Mouse (Mus musculus): Measurements from ENCODE around the gene Glt8d2.
"Not testable (repeated sequence)": the region's sequence is repeated elsewhere in the genome, so short reads cannot be mapped to it uniquely, and the experiment has no call there.

Glt8d2 gene

GRCm38 (mm10) chr10:82646083-82646482 is 44.4 kb downstream of the Glt8d2 start:
- peak; percentile 15 for DNase-seq (ENCODE audit: low read depth, low spot score)

- no peak for DNase-seq (ENCODE audit: low read depth, low spot score)
Measured at GRCm38 (mm10) chr10:82641481-82641880, 49.0 kb downstream of the Glt8d2 start.

- no peak for DNase-seq (ENCODE audit: low read depth, low spot score)
Measured at GRCm38 (mm10) chr10:82639032-82639698, 51.3 kb downstream of the Glt8d2 start.

- DNase-seq (ENCODE audit: low read depth, low spot score), result no peak
Measured at GRCm38 (mm10) chr10:82636321-82636720, 54.1 kb downstream of the Glt8d2 start.

- no peak for DNase-seq (ENCODE audit: low read depth, low spot score)
Measured at GRCm38 (mm10) chr10:82634348-82634747, 56.1 kb downstream of the Glt8d2 start.

- DNase-seq (ENCODE audit: low read depth, low spot score), result no peak
Measured at GRCm38 (mm10) chr10:82632496-82633280, 57.8 kb downstream of the Glt8d2 start.

- peak; percentile 20 for DNase-seq (ENCODE audit: low read depth, low spot score)
Measured at GRCm38 (mm10) chr10:82631133-82631532, 59.3 kb downstream of the Glt8d2 start.

- DNase-seq (ENCODE audit: low read depth, low spot score), result no peak
Measured at GRCm38 (mm10) chr10:82630497-82630896, 60.0 kb downstream of the Glt8d2 start.

- DNase-seq (ENCODE audit: low read depth, low spot score), result peak; percentile 95
Measured at GRCm38 (mm10) chr10:82629586-82630255, 60.7 kb downstream of the Glt8d2 start, which contains the start of gene Tdg. Gene Tdg, plus strand, starts transcription at chr10:82629828.

- peak; percentile 73 for DNase-seq (ENCODE audit: low read depth, low spot score)
Measured at GRCm38 (mm10) chr10:82629111-82629585, 61.3 kb downstream of the Glt8d2 start.

GRCm38 (mm10) chr10:82623553-82623932 is 66.9 kb downstream of the Glt8d2 start:
- DNase-seq (ENCODE audit: low read depth, low spot score), result not testable (repeated sequence)

- DNase-seq (ENCODE audit: low read depth, low spot score), result peak; percentile 99
Measured at GRCm38 (mm10) chr10:82622671-82623552, 67.5 kb downstream of the Glt8d2 start, which contains the start of gene 1190007I07Rik. Gene 1190007I07Rik, minus strand, starts transcription at chr10:82623228.

- DNase-seq (ENCODE audit: low read depth, low spot score), result no peak
Measured at GRCm38 (mm10) chr10:82622235-82622634, 68.2 kb downstream of the Glt8d2 start.

All from R1 (cell line).